Mouse (Mus musculus): ENCODE data around the gene Zfp68. TPM values are rescaled to one million over a fixed set of nuclear protein-coding genes. Genes with fewer than 3 reads are reported as not detected.

The Zfp68 gene
- polyA plus RNA-seq, 1 experiment from 2014 or later, result 83.5 TPM

Other genes starting within 250 kb of the Zfp68 start
- gene Zfp157, start 178.3 kb downstream of the Zfp68 start, polyA plus RNA-seq (2014; fragmentation: Nextera tagmentation; extraction: Ambion mirVana), result 54.0 and 58.2 TPM in 2 replicates
- gene 1700123K08Rik, start 55.0 kb downstream of the Zfp68 start, polyA plus RNA-seq (2014; fragmentation: Nextera tagmentation; extraction: Ambion mirVana), result 0.49 TPM in 1 of 2 replicates, not detected in the other
- gene A430033K04Rik, start 3.1 kb upstream of the Zfp68 start, polyA plus RNA-seq (2014; fragmentation: Nextera tagmentation; extraction: Ambion mirVana), result 12.4 and 12.5 TPM in 2 replicates
- gene Fam20c, start 134.8 kb upstream of the Zfp68 start, polyA plus RNA-seq (2014; fragmentation: Nextera tagmentation; extraction: Ambion mirVana), result 26.4 and 27.9 TPM in 2 replicates
- gene Gm5294, start 200.3 kb upstream of the Zfp68 start, polyA plus RNA-seq (2014; fragmentation: Nextera tagmentation; extraction: Ambion mirVana), result 0.40 TPM in 1 of 2 replicates, not detected in the other